Mouse (Mus musculus) bone marrow, adult 2 months (tissue): ENCODE measurements around the gene Spink4. TPM values are rescaled to one million over a fixed set of nuclear protein-coding genes. Genes with fewer than 3 reads are reported as not detected.
A peak's percentile ranks its signal among the peaks of the same experiment; 100 is the strongest.

ENCODE experiments used
- H3K27ac ChIP-seq: fragments of 200-500 bp; 2 replicates; pipeline ENCODE4 v1.5.1; 2012; ENCODE audit warnings: low read depth, mild to moderate bottlenecking, control low read depth, inconsistent platforms, low read length; ENCODE audit not compliant: control insufficient read depth, poor library complexity, insufficient read depth
- H3K4me1 ChIP-seq: fragments of 200-500 bp; 2 replicates; pipeline ENCODE4 v1.6.1; 2011; ENCODE audit warnings: low read length; ENCODE audit not compliant: control insufficient read depth, insufficient read depth
- H3K4me3 ChIP-seq: fragments of 200-500 bp; replicated peaks from 2 replicates; pipeline ENCODE3; 2011; ENCODE audit warnings: mild to moderate bottlenecking, low read depth, low read length, control low read depth; ENCODE audit not compliant: control insufficient read depth
- CTCF ChIP-seq: fragments of 200-500 bp; IDR thresholded peaks from 2 replicates; pipeline ENCODE4 v1.5.1; 2011; ENCODE audit warnings: low read length, control low read depth; ENCODE audit not compliant: control insufficient read depth, insufficient read depth
- POLR2A ChIP-seq: fragments of 200-500 bp; IDR thresholded peaks from 2 replicates; pipeline ENCODE4 v1.6.1; 2011; ENCODE audit warnings: low read depth, mild to moderate bottlenecking, control low read depth, low read length, borderline replicate concordance; ENCODE audit not compliant: control insufficient read depth
- WGBS: fragments of 180-500 bp; shearing (Covaris S2); methylation state at CpG from one replicate; pipeline ENCODE4 v1.1.7; 2018; 5-methylcytosine and 5-hydroxymethylcytosine counted together
- polyA plus RNA-seq: library from polyadenylated mRNA; stranded (reverse); fragments of >200 nt; gene quantifications from 2 replicates; pipeline ENCODE4 v1.2.4, GENCODE M21; 2011; ENCODE audit warnings: low replicate concordance; ENCODE audit not compliant: missing spikeins, insufficient read depth, insufficient read length

Spink4 gene
- polyA plus RNA-seq, 1 experiment: not detected

GRCm38 (mm10) chr4:40877528-40877927, 42.3 kb upstream of the Spink4 start:
- Histone ChIP-seq H3K4me3 (no peak overlapping the region), H3K27ac (peak overlapping the region; percentile 17), H3K4me1 (peaks cover 11% of the 10 kb centered on the region)
- WGBS: 47% methylated on average over 5 of the region's 5 CpGs
- no peak for TF ChIP-seq CTCF
- no peak for TF ChIP-seq POLR2A

- no peaks in the 10 kb centered on the region for H3K4me1 ChIP-seq
- WGBS: 79% methylated on average over 10 of the region's 10 CpGs
- H3K27ac ChIP-seq: no peak overlapping the region
- H3K4me3 ChIP-seq: no peak overlapping the region
- TF ChIP-seq POLR2A: no peak
- TF ChIP-seq CTCF: no peak
Measured at GRCm38 (mm10) chr4:40883200-40883599, 36.7 kb upstream of the Spink4 start.

GRCm38 (mm10) chr4:40884282-40885165, 35.3 kb upstream of the Spink4 start:
- no peak overlapping the region for H3K4me3 ChIP-seq
- 80% methylated on average over 12 of the region's 12 CpGs for WGBS
- TF ChIP-seq POLR2A (no peak), CTCF (no peak)
- H3K27ac ChIP-seq: no peak overlapping the region
- H3K4me1 ChIP-seq: no peaks in the 10 kb centered on the region

GRCm38 (mm10) chr4:40885166-40885525, 34.7 kb upstream of the Spink4 start:
- Histone ChIP-seq H3K4me3 (no peak overlapping the region), H3K4me1 (no peaks in the 10 kb centered on the region), H3K27ac (no peak overlapping the region)
- 86% methylated on average over 2 of the region's 2 CpGs for WGBS
- TF ChIP-seq POLR2A: no peak
- TF ChIP-seq CTCF: no peak

GRCm38 (mm10) chr4:40885883-40886282, 34.0 kb upstream of the Spink4 start:
- 71% methylated on average over 4 of the region's 4 CpGs for WGBS
- TF ChIP-seq POLR2A (no peak), CTCF (no peak)
- Histone ChIP-seq H3K4me3 (no peak overlapping the region), H3K27ac (no peak overlapping the region), H3K4me1 (no peaks in the 10 kb centered on the region)

GRCm38 (mm10) chr4:40888839-40889238, 31.0 kb upstream of the Spink4 start:
- 84% methylated on average over 11 of the region's 11 CpGs for WGBS
- TF ChIP-seq POLR2A (no peak), CTCF (no peak)
- Histone ChIP-seq H3K4me1 (no peaks in the 10 kb centered on the region), H3K4me3 (no peak overlapping the region), H3K27ac (no peak overlapping the region)

- 49% methylated on average over 3 of the region's 3 CpGs for WGBS
- H3K4me1 ChIP-seq: no peaks in the 10 kb centered on the region
- H3K4me3 ChIP-seq: no peak overlapping the region
- no peak for TF ChIP-seq POLR2A
- TF ChIP-seq CTCF: no peak
- H3K27ac ChIP-seq: no peak overlapping the region
Measured at GRCm38 (mm10) chr4:40889252-40889651, 30.6 kb upstream of the Spink4 start.

- Histone ChIP-seq H3K4me1 (no peaks in the 10 kb centered on the region), H3K4me3 (no peak overlapping the region), H3K27ac (no peak overlapping the region)
- TF ChIP-seq CTCF (no peak), POLR2A (no peak)
- 80% methylated on average over 4 of the region's 4 CpGs for WGBS
Measured at GRCm38 (mm10) chr4:40889983-40890382, 29.9 kb upstream of the Spink4 start.

GRCm38 (mm10) chr4:40891206-40891605, 28.6 kb upstream of the Spink4 start:
- Histone ChIP-seq H3K27ac (no peak overlapping the region), H3K4me3 (no peak overlapping the region), H3K4me1 (no peaks in the 10 kb centered on the region)
- WGBS: 81% methylated on average over 5 of the region's 5 CpGs
- TF ChIP-seq CTCF (no peak), POLR2A (no peak)
